Mouse (Mus musculus) neural tube, embryonic 12.5 days (tissue): ENCODE data around the gene Ghrh. TPM values are rescaled to one million over a fixed set of nuclear protein-coding genes. Genes with fewer than 3 reads are reported as not detected.

Experiments
- ATAC-seq: fragments of 200-750 bp; cut with Nextera tagmentation; 2 replicates; pipeline ENCODE4 v1.8.0; 2017; ENCODE audit warnings: low read depth, mild to moderate bottlenecking, moderate TSS enrichment, moderate library complexity; ENCODE audit not compliant: low FRiP score
- H3K27ac ChIP-seq: fragments of 300-500 bp; sonication (generic); 2 replicates; pipeline ENCODE4 v1.5.1; 2016
- H3K27me3 ChIP-seq: fragments of 300-500 bp; sonication (generic); replicated peaks from 2 replicates; pipeline ENCODE4 v1.6.1; 2016; ENCODE audit warnings: mild to moderate bottlenecking
- H3K36me3 ChIP-seq: fragments of 300-500 bp; sonication (generic); 2 replicates; pipeline ENCODE4 v1.6.1; 2016; ENCODE audit warnings: mild to moderate bottlenecking
- H3K4me1 ChIP-seq: fragments of 300-500 bp; sonication (generic); 2 replicates; pipeline ENCODE4 v1.6.1; 2016
- H3K4me2 ChIP-seq: fragments of 300-500 bp; sonication (generic); replicated peaks from 2 replicates; pipeline ENCODE4 v1.6.1; 2016; ENCODE audit warnings: mild to moderate bottlenecking
- H3K4me3 ChIP-seq: fragments of 300-500 bp; sonication (generic); 2 replicates; pipeline ENCODE4 v1.5.1; 2016
- H3K9ac ChIP-seq: fragments of 300-500 bp; sonication (generic); 2 replicates; pipeline ENCODE4 v1.6.1; 2016; ENCODE audit warnings: mild to moderate bottlenecking
- H3K9me3 ChIP-seq: fragments of 300-500 bp; sonication (generic); 2 replicates; pipeline ENCODE4 v1.6.1; 2016; ENCODE audit warnings: mild to moderate bottlenecking
- WGBS: fragments of 180-500 bp; shearing (Covaris S2); methylation state at CpG from one replicate; pipeline ENCODE4 v1.1.7; 2016; 5-methylcytosine and 5-hydroxymethylcytosine counted together
- polyA plus RNA-seq: library from polyadenylated mRNA; unstranded; fragments of >200 nt; fragmentation: Nextera tagmentation; extraction: Ambion mirVana; gene quantifications from 2 replicates; pipeline ENCODE4 v1.2.1, GENCODE M21; 2016

Ghrh gene
- polyA plus RNA-seq, 1 experiment from 2014 or later = not detected

- H3K4me1 ChIP-seq = peaks cover 37% of the 10 kb centered on the region
- no peak for ATAC-seq
- no peaks in the 10 kb centered on the region for H3K36me3 ChIP-seq
- H3K4me2 ChIP-seq = no peak overlapping the region
- WGBS = 52% methylated on average over 5 of the region's 5 CpGs
- 0 out of 2 replicates have a peak overlapping the region, but pooled peaks have one; percentile 0 for H3K9ac ChIP-seq
- no peaks in the 10 kb centered on the region for H3K9me3 ChIP-seq
- H3K27me3 ChIP-seq = no peaks in the 10 kb centered on the region
- no peak overlapping the region; the same call in 1 of the 2 replicates for H3K27ac ChIP-seq
- H3K4me3 ChIP-seq = no peak overlapping the region
Observed at GRCm38 (mm10) chr2:157342328-157342926, 4.9 kb downstream of the Ghrh start.

- H3K27ac ChIP-seq = no peak overlapping the region; the same call in 1 of the 2 replicates
- no peaks in the 10 kb centered on the region for H3K9me3 ChIP-seq
- H3K9ac ChIP-seq = peak overlapping the region; percentile 41; the same call in 1 of the 2 replicates
- peaks cover 36% of the 10 kb centered on the region for H3K4me1 ChIP-seq
- no peak overlapping the region for H3K4me3 ChIP-seq
- ATAC-seq = peak; percentile 60
- no peaks in the 10 kb centered on the region for H3K27me3 ChIP-seq
- no peak overlapping the region for H3K4me2 ChIP-seq
- H3K36me3 ChIP-seq = no peaks in the 10 kb centered on the region
- WGBS = 45% methylated on average over 11 of the region's 11 CpGs
Observed at GRCm38 (mm10) chr2:157341554-157342270, 5.6 kb downstream of the Ghrh start.

GRCm38 (mm10) chr2:157340221-157340741 lies 7.0 kb downstream of the Ghrh start:
- H3K4me3 ChIP-seq = no peak overlapping the region
- WGBS = 17% methylated on average over 7 of the region's 7 CpGs
- peak overlapping the region; percentile 48 for H3K27ac ChIP-seq
- H3K4me1 ChIP-seq = peaks cover 36% of the 10 kb centered on the region
- H3K4me2 ChIP-seq = no peak overlapping the region
- H3K27me3 ChIP-seq = no peaks in the 10 kb centered on the region
- peak; percentile 69 for ATAC-seq
- no peaks in the 10 kb centered on the region for H3K9me3 ChIP-seq
- H3K9ac ChIP-seq = 0 out of 2 replicates have a peak overlapping the region, but pooled peaks have one; percentile 13
- no peaks in the 10 kb centered on the region for H3K36me3 ChIP-seq

- 0 out of 2 replicates have a peak overlapping the region, but pooled peaks have one; percentile 48 for H3K27ac ChIP-seq
- WGBS = 86% methylated on average over 7 of the region's 7 CpGs
- no peaks in the 10 kb centered on the region for H3K9me3 ChIP-seq
- no peaks in the 10 kb centered on the region for H3K36me3 ChIP-seq
- H3K27me3 ChIP-seq = no peaks in the 10 kb centered on the region
- ATAC-seq = no peak
- no peak overlapping the region for H3K9ac ChIP-seq
- H3K4me2 ChIP-seq = no peak overlapping the region
- H3K4me3 ChIP-seq = no peak overlapping the region
- peaks cover 36% of the 10 kb centered on the region for H3K4me1 ChIP-seq
Observed at GRCm38 (mm10) chr2:157339532-157339931, 7.8 kb downstream of the Ghrh start.

- Histone ChIP-seq H3K4me2 (no peak overlapping the region), H3K36me3 (no peaks in the 10 kb centered on the region), H3K9ac (no peak overlapping the region), H3K9me3 (no peaks in the 10 kb centered on the region), H3K4me1 (peaks cover 36% of the 10 kb centered on the region), H3K27ac (no peak overlapping the region), H3K4me3 (no peak overlapping the region), H3K27me3 (no peaks in the 10 kb centered on the region)
- WGBS = 33% methylated on average over 5 of the region's 5 CpGs
- no peak for ATAC-seq
Observed at GRCm38 (mm10) chr2:157338663-157339062, 8.6 kb downstream of the Ghrh start.

GRCm38 (mm10) chr2:157332059-157332458 lies 15.2 kb downstream of the Ghrh start:
- H3K27me3 ChIP-seq = no peaks in the 10 kb centered on the region
- peaks cover 24% of the 10 kb centered on the region for H3K4me1 ChIP-seq
- H3K4me3 ChIP-seq = no peak overlapping the region
- no peak for ATAC-seq
- H3K4me2 ChIP-seq = no peak overlapping the region
- 70% methylated on average over 5 of the region's 5 CpGs for WGBS
- H3K9me3 ChIP-seq = no peaks in the 10 kb centered on the region
- no peak overlapping the region for H3K27ac ChIP-seq
- no peak overlapping the region for H3K9ac ChIP-seq
- H3K36me3 ChIP-seq = peaks cover 9% of the 10 kb centered on the region; the same call in 1 of the 2 replicates

- Histone ChIP-seq H3K4me3 (no peak overlapping the region), H3K27me3 (no peaks in the 10 kb centered on the region), H3K4me1 (peaks cover 24% of the 10 kb centered on the region), H3K27ac (peak overlapping the region; percentile 42; the same call in 1 of the 2 replicates), H3K9ac (no peak overlapping the region), H3K9me3 (no peaks in the 10 kb centered on the region), H3K4me2 (peak overlapping the region; percentile 20; the same call in 1 of the 2 replicates), H3K36me3 (peaks cover 43% of the 10 kb centered on the region)
- ATAC-seq = peak; percentile 80
- 11% methylated on average over 11 of the region's 11 CpGs for WGBS
Observed at GRCm38 (mm10) chr2:157328570-157328969, 18.7 kb downstream of the Ghrh start.

GRCm38 (mm10) chr2:157328106-157328505 lies 19.2 kb downstream of the Ghrh start:
- H3K4me2 ChIP-seq = peak overlapping the region; percentile 20; the same call in 1 of the 2 replicates
- no peak overlapping the region for H3K9ac ChIP-seq

GRCm38 (mm10) chr2:157325238-157325637 lies 22.1 kb downstream of the Ghrh start:
- peaks cover 18% of the 10 kb centered on the region for H3K4me1 ChIP-seq
- H3K36me3 ChIP-seq = peaks cover 74% of the 10 kb centered on the region
- ATAC-seq = no peak
- H3K9ac ChIP-seq = no peak overlapping the region
- no peak overlapping the region for H3K4me2 ChIP-seq
- H3K9me3 ChIP-seq = no peaks in the 10 kb centered on the region
- H3K27me3 ChIP-seq = no peaks in the 10 kb centered on the region
- no peak overlapping the region for H3K4me3 ChIP-seq
- 87% methylated on average over 2 of the region's 2 CpGs for WGBS
- H3K27ac ChIP-seq = no peak overlapping the region

More at GRCm38 (mm10) chr2:157328106-157328505, 19.2 kb downstream of the Ghrh start:
- H3K4me1 ChIP-seq = peaks cover 24% of the 10 kb centered on the region
- peak overlapping the region; percentile 42; the same call in 1 of the 2 replicates for H3K27ac ChIP-seq
- WGBS = 22% methylated on average over 5 of the region's 5 CpGs
- no peaks in the 10 kb centered on the region for H3K27me3 ChIP-seq
- H3K36me3 ChIP-seq = peaks cover 47% of the 10 kb centered on the region
- peak; percentile 56 for ATAC-seq
- H3K4me3 ChIP-seq = no peak overlapping the region
- H3K9me3 ChIP-seq = no peaks in the 10 kb centered on the region

- no peak overlapping the region for H3K4me2 ChIP-seq
- H3K27ac ChIP-seq = no peak overlapping the region
- H3K36me3 ChIP-seq = peaks cover 87% of the 10 kb centered on the region
Observed at GRCm38 (mm10) chr2:157322029-157322766, 25.1 kb downstream of the Ghrh start.

GRCm38 (mm10) chr2:157320886-157321285 lies 26.4 kb downstream of the Ghrh start:
- 66% methylated on average over 5 of the region's 5 CpGs for WGBS
- no peak for ATAC-seq

More at GRCm38 (mm10) chr2:157322029-157322766, 25.1 kb downstream of the Ghrh start:
- H3K4me3 ChIP-seq = no peak overlapping the region
- H3K9ac ChIP-seq = no peak overlapping the region
- WGBS = 89% methylated on average over 5 of the region's 5 CpGs
- no peaks in the 10 kb centered on the region for H3K9me3 ChIP-seq
- no peak for ATAC-seq
- no peaks in the 10 kb centered on the region for H3K4me1 ChIP-seq
- no peaks in the 10 kb centered on the region for H3K27me3 ChIP-seq

GRCm38 (mm10) chr2:157320135-157320534 lies 27.2 kb downstream of the Ghrh start:
- Histone ChIP-seq H3K4me3 (no peak overlapping the region), H3K27ac (no peak overlapping the region), H3K4me2 (no peak overlapping the region), H3K9ac (no peak overlapping the region), H3K27me3 (no peaks in the 10 kb centered on the region), H3K36me3 (peaks cover 85% of the 10 kb centered on the region), H3K4me1 (no peaks in the 10 kb centered on the region), H3K9me3 (no peaks in the 10 kb centered on the region)
- 60% methylated on average over 8 of the region's 8 CpGs for WGBS
- ATAC-seq = no peak

More at GRCm38 (mm10) chr2:157320886-157321285, 26.4 kb downstream of the Ghrh start:
- Histone ChIP-seq H3K27me3 (no peaks in the 10 kb centered on the region), H3K27ac (no peak overlapping the region), H3K36me3 (peaks cover 85% of the 10 kb centered on the region), H3K9ac (no peak overlapping the region), H3K9me3 (no peaks in the 10 kb centered on the region), H3K4me3 (no peak overlapping the region), H3K4me1 (no peaks in the 10 kb centered on the region), H3K4me2 (no peak overlapping the region)
